Mouse (Mus musculus): Measurements from ENCODE around the gene Phtf1. TPM values are rescaled to one million over a fixed set of nuclear protein-coding genes. Genes with fewer than 3 reads are reported as not detected.

Gene Phtf1
- polyA plus RNA-seq, 1 experiment = 5.5 TPM

- no peaks in the 10 kb centered on the region for H3K79me2 ChIP-seq (ENCODE audit: control insufficient read depth, insufficient read depth)
- H3K4me3 ChIP-seq = no peak overlapping the region
- no peak for TF ChIP-seq E2F4 (IDR thresholded peaks at IDR 0.05; ENCODE audit: insufficient read depth)
- H3K27me3 ChIP-seq (ENCODE audit: control insufficient read depth, insufficient read depth, insufficient read length) = no peaks in the 10 kb centered on the region
- peaks cover 20% of the 10 kb centered on the region for H3K36me3 ChIP-seq (ENCODE audit: control insufficient read depth, insufficient read depth)
- H3K4me2 ChIP-seq (ENCODE audit: low read depth) = no peak overlapping the region
- H3ac ChIP-seq (ENCODE audit: control insufficient read depth, insufficient read length) = no peak overlapping the region
Measured at GRCm38 (mm10) chr3:104011972-104012371, 44.1 kb downstream of the Phtf1 start.

GRCm38 (mm10) chr3:104017931-104018330 lies 50.0 kb downstream of the Phtf1 start:
- no peak overlapping the region for H3K4me3 ChIP-seq
- TF ChIP-seq USF1 (IDR thresholded peaks at IDR 0.05; ENCODE audit: low read depth) (no peak), MAX (IDR thresholded peaks at IDR 0.05; ENCODE audit: low read depth) (no peak), MYOD1 (IDR thresholded peaks at IDR 0.05; ENCODE audit: control insufficient read depth in 1 of 3, insufficient read length in 2 of 3, low read depth in 2 of 3) (no peak), REST (IDR thresholded peaks at IDR 0.05; ENCODE audit: insufficient read depth, insufficient read length) (no peak), E2F4 (IDR thresholded peaks at IDR 0.05; ENCODE audit: insufficient read depth) (no peak), TCF3 (IDR thresholded peaks at IDR 0.05; ENCODE audit: insufficient read length, low read depth) (no peak), POLR2A (IDR thresholded peaks at IDR 0.05; ENCODE audit: insufficient read length, low read depth) (no peak), TCF12 (IDR thresholded peaks at IDR 0.05; ENCODE audit: insufficient read depth, poor library complexity, severe bottlenecking) (no peak), POLR2AphosphoS2 (IDR thresholded peaks at IDR 0.05; ENCODE audit: insufficient read length, low read depth) (no peak), CEBPB (IDR thresholded peaks at IDR 0.05; ENCODE audit: insufficient read depth, poor library complexity, severe bottlenecking) (no peak), MYOG (IDR thresholded peaks at IDR 0.05; ENCODE audit: control insufficient read depth in 1 of 3, insufficient read depth in 1 of 3, insufficient read length in 2 of 3, low read depth in 2 of 3) (no peak), SRF (IDR thresholded peaks at IDR 0.05; ENCODE audit: control insufficient read depth, insufficient read length, low read depth) (no peak)
- no peaks in the 10 kb centered on the region for H3K27me3 ChIP-seq (ENCODE audit: control insufficient read depth, insufficient read depth, insufficient read length)
- H3K4me2 ChIP-seq (ENCODE audit: low read depth) = no peak overlapping the region
- peaks cover 27% of the 10 kb centered on the region for H3K36me3 ChIP-seq (ENCODE audit: control insufficient read depth, insufficient read depth)
- no peak overlapping the region for H3ac ChIP-seq (ENCODE audit: control insufficient read depth, insufficient read length)
- H3K79me2 ChIP-seq (ENCODE audit: control insufficient read depth, insufficient read depth) = no peaks in the 10 kb centered on the region

GRCm38 (mm10) chr3:104019453-104019852 lies 51.5 kb downstream of the Phtf1 start:
- Histone ChIP-seq H3K36me3 (ENCODE audit: control insufficient read depth, insufficient read depth) (peaks cover 32% of the 10 kb centered on the region), H3K4me2 (ENCODE audit: low read depth) (no peak overlapping the region), H3K79me2 (ENCODE audit: control insufficient read depth, insufficient read depth) (no peaks in the 10 kb centered on the region), H3K4me3 (no peak overlapping the region), H3K27me3 (ENCODE audit: control insufficient read depth, insufficient read depth, insufficient read length) (no peaks in the 10 kb centered on the region), H3ac (ENCODE audit: control insufficient read depth, insufficient read length) (no peak overlapping the region)
- no peak for TF ChIP-seq TCF3 (IDR thresholded peaks at IDR 0.05; ENCODE audit: insufficient read length, low read depth)
- no peak for TF ChIP-seq USF1 (IDR thresholded peaks at IDR 0.05; ENCODE audit: low read depth)
- TF ChIP-seq MAX (IDR thresholded peaks at IDR 0.05; ENCODE audit: low read depth) = no peak
- no peak for TF ChIP-seq MYOG (IDR thresholded peaks at IDR 0.05; ENCODE audit: control insufficient read depth in 1 of 3, insufficient read depth in 1 of 3, insufficient read length in 2 of 3, low read depth in 2 of 3)
- TF ChIP-seq TCF12 (IDR thresholded peaks at IDR 0.05; ENCODE audit: insufficient read depth, poor library complexity, severe bottlenecking) = no peak
- TF ChIP-seq CEBPB (IDR thresholded peaks at IDR 0.05; ENCODE audit: insufficient read depth, poor library complexity, severe bottlenecking) = no peak
- no peak for TF ChIP-seq REST (IDR thresholded peaks at IDR 0.05; ENCODE audit: insufficient read depth, insufficient read length)

GRCm38 (mm10) chr3:104020101-104020500 lies 52.2 kb downstream of the Phtf1 start:
- Histone ChIP-seq H3K79me2 (ENCODE audit: control insufficient read depth, insufficient read depth) (no peaks in the 10 kb centered on the region), H3ac (ENCODE audit: control insufficient read depth, insufficient read length) (no peak overlapping the region), H3K27me3 (ENCODE audit: control insufficient read depth, insufficient read depth, insufficient read length) (no peaks in the 10 kb centered on the region), H3K4me3 (no peak overlapping the region), H3K36me3 (ENCODE audit: control insufficient read depth, insufficient read depth) (peaks cover 30% of the 10 kb centered on the region), H3K4me2 (ENCODE audit: low read depth) (no peak overlapping the region)
- TF ChIP-seq TCF3 (IDR thresholded peaks at IDR 0.05; ENCODE audit: insufficient read length, low read depth) (no peak), MYOG (IDR thresholded peaks at IDR 0.05; ENCODE audit: control insufficient read depth in 1 of 3, insufficient read depth in 1 of 3, insufficient read length in 2 of 3, low read depth in 2 of 3) (no peak), TCF12 (IDR thresholded peaks at IDR 0.05; ENCODE audit: insufficient read depth, poor library complexity, severe bottlenecking) (no peak), POLR2A (IDR thresholded peaks at IDR 0.05; ENCODE audit: insufficient read length, low read depth) (no peak), SRF (IDR thresholded peaks at IDR 0.05; ENCODE audit: control insufficient read depth, insufficient read length, low read depth) (no peak), MAX (IDR thresholded peaks at IDR 0.05; ENCODE audit: low read depth) (no peak), POLR2AphosphoS2 (IDR thresholded peaks at IDR 0.05; ENCODE audit: insufficient read length, low read depth) (no peak), CEBPB (IDR thresholded peaks at IDR 0.05; ENCODE audit: insufficient read depth, poor library complexity, severe bottlenecking) (no peak), E2F4 (IDR thresholded peaks at IDR 0.05; ENCODE audit: insufficient read depth) (no peak), REST (IDR thresholded peaks at IDR 0.05; ENCODE audit: insufficient read depth, insufficient read length) (no peak), MYOD1 (IDR thresholded peaks at IDR 0.05; ENCODE audit: control insufficient read depth in 1 of 3, insufficient read length in 2 of 3, low read depth in 2 of 3) (no peak)

GRCm38 (mm10) chr3:104026938-104027337 lies 59.0 kb downstream of the Phtf1 start:
- Histone ChIP-seq H3K36me3 (ENCODE audit: control insufficient read depth, insufficient read depth) (peaks cover 10% of the 10 kb centered on the region), H3K27me3 (ENCODE audit: control insufficient read depth, insufficient read depth, insufficient read length) (no peaks in the 10 kb centered on the region), H3K4me3 (no peak overlapping the region), H3ac (ENCODE audit: control insufficient read depth, insufficient read length) (no peak overlapping the region), H3K4me2 (ENCODE audit: low read depth) (no peak overlapping the region), H3K79me2 (ENCODE audit: control insufficient read depth, insufficient read depth) (no peaks in the 10 kb centered on the region)
- TF ChIP-seq USF1 (IDR thresholded peaks at IDR 0.05; ENCODE audit: low read depth) = no peak

Data from myocyte (in vitro differentiated cells).